27 mouse cellular contexts compared by ENCODE assay signal in the genomic region with DNA sequence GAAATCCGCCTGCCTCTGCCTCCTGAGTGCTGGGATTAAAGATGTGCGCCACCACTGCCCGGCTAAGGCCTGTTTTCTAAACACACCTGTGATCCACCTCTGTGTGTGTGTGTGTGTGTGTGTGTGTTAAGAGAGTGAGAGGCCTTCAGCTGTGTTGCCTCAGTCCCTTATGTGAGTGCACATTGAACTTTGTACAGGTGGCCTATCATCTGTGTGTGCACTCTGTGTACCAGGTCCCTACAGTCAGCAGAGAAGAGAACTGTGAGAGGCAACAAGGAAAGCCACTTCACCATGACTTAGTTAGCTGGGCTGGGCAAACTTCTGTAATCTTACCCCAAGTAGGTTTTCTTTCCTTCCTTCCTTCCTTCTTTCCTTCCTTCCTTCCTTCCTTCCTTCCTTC. TPM values are rescaled to one million over a fixed set of nuclear protein-coding genes. Genes with fewer than 3 reads are reported as not detected.
DNase-seq lines count a peak whose midpoint lies in the region; ATAC-seq and TF ChIP-seq lines count a peak whose summit lies in the region.
"Had no signal": no experiment of that assay in that cellular context is flagged by ENCODE, and none has a peak within 500 bp of the region (broad histone marks: within the 10 kb centered on the region; RNA-seq: fewer than 3 reads in every experiment).

No protein-coding gene starts in this region.

- H3K36me3 ChIP-seq in liver, embryonic 15.5 days (replicated peaks), result no peaks in the 10 kb centered on the region
- no peaks in the 10 kb centered on the region for H3K36me3 ChIP-seq in intestine, postnatal 0 days (ENCODE audit: control insufficient read depth, insufficient read depth)
- no peaks in the 10 kb centered on the region for H3K36me3 ChIP-seq in stomach, postnatal 0 days (ENCODE audit: control insufficient read depth, insufficient read depth, low read length)
- H3K36me3 ChIP-seq: embryonic facial prominence, embryonic 10.5 days; embryonic facial prominence, embryonic 13.5 days; forebrain, embryonic 12.5 days; forebrain, embryonic 15.5 days; heart, embryonic 12.5 days; heart, embryonic 15.5 days; hindbrain, embryonic 10.5 days had no signal

- H3K27me3 ChIP-seq in liver, embryonic 15.5 days, result no peaks in the 10 kb centered on the region
- H3K27me3 ChIP-seq in intestine, postnatal 0 days (replicated peaks; ENCODE audit: control insufficient read depth, insufficient read depth, low read length), result no peaks in the 10 kb centered on the region
- H3K27me3 ChIP-seq in stomach, postnatal 0 days (ENCODE audit: control insufficient read depth, insufficient read depth, low read length), result no peaks in the 10 kb centered on the region
- H3K27me3 ChIP-seq: embryonic facial prominence, embryonic 13.5 days; forebrain, embryonic 12.5 days; forebrain, embryonic 15.5 days; heart, embryonic 12.5 days; heart, embryonic 15.5 days had no signal

- WGBS in liver, embryonic 15.5 days (ENCODE audit: insufficient replicate concordance), result 91% methylated on average over 3 of the region's 3 CpGs
- 95% methylated on average over 3 of the region's 3 CpGs for WGBS in intestine, postnatal 0 days
- 90% methylated on average over 3 of the region's 3 CpGs for WGBS in stomach, postnatal 0 days
- 98% methylated on average over 3 of the region's 3 CpGs for WGBS in lung, adult 2 months

- no peak overlapping the region for H3K27ac ChIP-seq in liver, embryonic 15.5 days (replicated peaks)
- no peak overlapping the region for H3K27ac ChIP-seq in intestine, postnatal 0 days (ENCODE audit: low read depth, low read length)
- H3K27ac ChIP-seq in stomach, postnatal 0 days (replicated peaks), result no peak overlapping the region
- H3K27ac ChIP-seq: embryonic facial prominence, embryonic 10.5 days; embryonic facial prominence, embryonic 13.5 days; forebrain, embryonic 12.5 days; forebrain, embryonic 15.5 days; heart, embryonic 15.5 days; hindbrain, embryonic 10.5 days; hindbrain, embryonic 14.5 days had no signal

- H3K9ac ChIP-seq in liver, embryonic 15.5 days, result no peak overlapping the region
- no peak overlapping the region for H3K9ac ChIP-seq in intestine, postnatal 0 days (ENCODE audit: low read depth, low read length)
- H3K9ac ChIP-seq in stomach, postnatal 0 days (ENCODE audit: low read length), result no peak overlapping the region
- H3K9ac ChIP-seq: embryonic facial prominence, embryonic 13.5 days; forebrain, embryonic 12.5 days; forebrain, embryonic 15.5 days; heart, embryonic 12.5 days; heart, embryonic 15.5 days; hindbrain, embryonic 14.5 days had no signal

- no peak overlapping the region for H3K4me2 ChIP-seq in liver, embryonic 15.5 days
- no peak overlapping the region for H3K4me2 ChIP-seq in intestine, postnatal 0 days (replicated peaks; ENCODE audit: low read depth)
- H3K4me2 ChIP-seq in stomach, postnatal 0 days (replicated peaks; ENCODE audit: low read depth), result no peak overlapping the region
- H3K4me2 ChIP-seq: embryonic facial prominence, embryonic 13.5 days; forebrain, embryonic 12.5 days; forebrain, embryonic 15.5 days; heart, embryonic 12.5 days; heart, embryonic 15.5 days; hindbrain, embryonic 14.5 days had no signal

- peaks cover 3% of the 10 kb centered on the region for H3K4me1 ChIP-seq in liver, embryonic 15.5 days (replicated peaks)
- H3K4me1 ChIP-seq in intestine, postnatal 0 days (replicated peaks; ENCODE audit: control insufficient read depth, insufficient read depth, low read length), result no peaks in the 10 kb centered on the region
- H3K4me1 ChIP-seq in stomach, postnatal 0 days (replicated peaks; ENCODE audit: control insufficient read depth, insufficient read depth), result no peaks in the 10 kb centered on the region
- no peaks in the 10 kb centered on the region for H3K4me1 ChIP-seq in lung, adult 2 months (ENCODE audit: control insufficient read depth, insufficient read depth, low read length)
- H3K4me1 ChIP-seq: embryonic facial prominence, embryonic 13.5 days; forebrain, embryonic 12.5 days; forebrain, embryonic 15.5 days had no signal

- 0 out of 2 replicates have a peak, but pooled peaks have one; percentile 34 for ATAC-seq in liver, embryonic 15.5 days (ENCODE audit: insufficient read depth)
- peak; percentile 82 for ATAC-seq in intestine, postnatal 0 days
- peak; percentile 71; the same call in 1 of the 2 replicates for ATAC-seq in stomach, postnatal 0 days (ENCODE audit: low FRiP score, low TSS enrichment)
- ATAC-seq: CD4-positive, CD25-positive, alpha-beta regulatory T cell, adult 4 months; forebrain, embryonic 15.5 days had no signal

- no peak for TF ChIP-seq EP300 in stomach, postnatal 0 days (optimal IDR thresholded peaks at IDR 0.05)

- no peak overlapping the region for H3K4me3 ChIP-seq in liver, embryonic 15.5 days (replicated peaks)
- H3K4me3 ChIP-seq in intestine, postnatal 0 days (ENCODE audit: low read depth, low read length), result no peak overlapping the region
- H3K4me3 ChIP-seq in stomach, postnatal 0 days (ENCODE audit: low read depth, low read length), result no peak overlapping the region
- no peak overlapping the region for H3K4me3 ChIP-seq in lung, adult 2 months (replicated peaks; ENCODE audit: extremely low read depth, low read depth, low read length)
- H3K4me3 ChIP-seq: embryonic facial prominence, embryonic 10.5 days; embryonic facial prominence, embryonic 13.5 days; erythroblast, embryonic 14.5 days; forebrain, embryonic 12.5 days; forebrain, embryonic 15.5 days; heart, embryonic 12.5 days; heart, embryonic 15.5 days; hindbrain, embryonic 10.5 days had no signal

- no peaks in the 10 kb centered on the region for H3K9me3 ChIP-seq in liver, embryonic 15.5 days (replicated peaks)
- H3K9me3 ChIP-seq in intestine, postnatal 0 days (ENCODE audit: control insufficient read depth), result no peaks in the 10 kb centered on the region
- no peaks in the 10 kb centered on the region for H3K9me3 ChIP-seq in stomach, postnatal 0 days (ENCODE audit: control insufficient read depth, low read length)
- H3K9me3 ChIP-seq: embryonic facial prominence, embryonic 10.5 days; embryonic facial prominence, embryonic 13.5 days; forebrain, embryonic 12.5 days; forebrain, embryonic 15.5 days; heart, embryonic 12.5 days; heart, embryonic 15.5 days; hindbrain, embryonic 10.5 days had no signal

- TF ChIP-seq CTCF in intestine, postnatal 0 days (IDR thresholded peaks at IDR 0.05; ENCODE audit: low read depth), result no peak
- no peak for TF ChIP-seq CTCF in stomach, postnatal 0 days (IDR thresholded peaks at IDR 0.05; ENCODE audit: low read depth)
- TF ChIP-seq CTCF in lung, adult 2 months (IDR thresholded peaks at IDR 0.05; ENCODE audit: insufficient read depth, low read length), result no peak

- TF ChIP-seq POLR2A in lung, adult 2 months (IDR thresholded peaks at IDR 0.05; ENCODE audit: borderline replicate concordance, extremely low read depth, low read depth, low read length), result no peak

- no peak for DNase-seq in liver
- no peak for DNase-seq in stomach, postnatal 0 days (ENCODE audit: low spot score)
- no peak for DNase-seq in adrenal gland, postnatal 4 days (ENCODE audit: low spot score in 2 of 2)
- DNase-seq in lung, adult 2 months, result no peak
- DNase-seq: adrenal gland, adult 2 months; adrenal gland, postnatal 14 days; cerebellum, adult 11-12 months; cerebellum, adult 8-10 months; cerebellum, postnatal 10 days; cerebellum, postnatal 36 days; embryo, embryonic 11 days; gastrocnemius, postnatal 25 days; heart, adult 18-20 months; heart, postnatal 10 days; heart, postnatal 36 days had no signal

RNA-seq across cellular contexts. Expression of gene Hibch, which starts 5.6 kb away (rescaled TPM):
- polyA plus RNA-seq in liver, embryonic 15.5 days (2015; fragmentation: Nextera tagmentation; extraction: Ambion mirVana), result 13.8 and 15.9 TPM in 2 replicates
- 12.6 and 13.6 TPM in 2 replicates for polyA plus RNA-seq in intestine, postnatal 0 days (2015; fragmentation: Nextera tagmentation; extraction: Ambion mirVana)
- polyA plus RNA-seq in stomach, postnatal 0 days (2015; fragmentation: Nextera tagmentation; extraction: Ambion mirVana), result 21.3 and 22.9 TPM in 2 replicates
- 10 to 100 TPM; 46.3 to 53.0 TPM for total RNA-seq in adrenal gland, postnatal 4 days (2021)
- 11.5 and 18.3 TPM in 2 replicates for polyA plus RNA-seq in lung, adult 2 months (2012; rRNA removed)

RNA-seq across cellular contexts. Expression of gene Inpp1, which starts 21.6 kb away (rescaled TPM):
- 5.2 and 5.8 TPM in 2 replicates for polyA plus RNA-seq in liver, embryonic 15.5 days (2015; fragmentation: Nextera tagmentation; extraction: Ambion mirVana)
- polyA plus RNA-seq in intestine, postnatal 0 days (2015; fragmentation: Nextera tagmentation; extraction: Ambion mirVana), result 24.6 and 25.0 TPM in 2 replicates
- 6.1 and 8.1 TPM in 2 replicates for polyA plus RNA-seq in stomach, postnatal 0 days (2015; fragmentation: Nextera tagmentation; extraction: Ambion mirVana)
- total RNA-seq in adrenal gland, postnatal 4 days (2021), result 10 to 100 TPM; 26.1 to 26.3 TPM
- 7.0 and 9.3 TPM in 2 replicates for polyA plus RNA-seq in lung, adult 2 months (2012; rRNA removed)
